Mouse (Mus musculus) effector memory CD4-positive, alpha-beta T cell, adult 5 months (primary cell): ENCODE data around the gene Bhlhb9. TPM values are rescaled to one million over a fixed set of nuclear protein-coding genes. Genes with fewer than 3 reads are reported as not detected.

Experiments
- polyA plus RNA-seq: library from polyadenylated mRNA; unstranded; fragments of 100-300 nt; shearing (Covaris generic); gene quantifications from one replicate; pipeline ENCODE4 v1.2.1, GENCODE M21; 2017

The Bhlhb9 gene
- 16.5 TPM for polyA plus RNA-seq

GRCm38 (mm10) chrX:135797212-135797644, at the start of gene Bhlhb9:
TSS of gene Bhlhb9 (plus strand) at chrX:135797594.

GRCm38 (mm10) chrX:135838521-135839360, 41.3 kb downstream of the Bhlhb9 start, which contains the start of gene Gprasp2:
TSS of gene Gprasp2 (plus strand) at chrX:135839034.

Other genes starting within 250 kb of the Bhlhb9 start
- gene Nxf7, start 198.8 kb upstream of the Bhlhb9 start, polyA plus RNA-seq: not detected
- gene Prame, start 169.9 kb upstream of the Bhlhb9 start, polyA plus RNA-seq: not detected
- not detected for gene Tcp11x2, start 103.8 kb upstream of the Bhlhb9 start, polyA plus RNA-seq
- gene Tmsb15a, start 72.3 kb upstream of the Bhlhb9 start, polyA plus RNA-seq: not detected
- 27.5 TPM for gene Armcx5, start 54.9 kb upstream of the Bhlhb9 start, polyA plus RNA-seq
- 37.5 TPM for gene Gprasp1, start 54.9 kb upstream of the Bhlhb9 start, polyA plus RNA-seq
- 16.1 TPM for gene Gprasp2, start 41.4 kb downstream of the Bhlhb9 start, polyA plus RNA-seq
- 3.6 TPM for gene Arxes2, start 196.2 kb downstream of the Bhlhb9 start, polyA plus RNA-seq
- not detected for gene Arxes1, start 235.8 kb downstream of the Bhlhb9 start, polyA plus RNA-seq